Mouse (Mus musculus): ENCODE results near the gene Pias1.

Gene Pias1

GRCm38 (mm10) chr9:62987824-62988223 lies at the start of gene Pias1:
Pias1 (minus strand) TSS chr9:62987924.
- no peak for DNase-seq

DNA sequence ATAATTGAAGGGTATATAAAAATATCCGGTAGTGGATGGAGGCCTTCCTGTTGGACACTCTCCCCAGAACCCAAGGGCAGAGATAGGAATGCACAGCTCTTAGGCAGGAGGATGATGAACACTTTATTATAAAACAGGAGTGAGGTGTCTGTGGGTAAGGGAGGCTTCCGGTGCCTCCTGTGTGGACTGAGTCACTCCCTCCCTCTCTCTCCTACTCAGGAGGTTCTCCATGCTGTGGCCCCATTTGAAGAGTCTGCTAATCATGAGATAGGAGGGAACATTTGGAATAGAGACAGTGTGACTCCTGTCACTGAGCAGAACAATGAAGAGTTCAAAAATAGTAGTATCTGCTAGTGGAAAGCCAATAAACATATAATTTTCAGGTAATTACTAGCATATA lies 47.7 kb upstream of the Pias1 start:
- DNase-seq: no peak

DNA sequence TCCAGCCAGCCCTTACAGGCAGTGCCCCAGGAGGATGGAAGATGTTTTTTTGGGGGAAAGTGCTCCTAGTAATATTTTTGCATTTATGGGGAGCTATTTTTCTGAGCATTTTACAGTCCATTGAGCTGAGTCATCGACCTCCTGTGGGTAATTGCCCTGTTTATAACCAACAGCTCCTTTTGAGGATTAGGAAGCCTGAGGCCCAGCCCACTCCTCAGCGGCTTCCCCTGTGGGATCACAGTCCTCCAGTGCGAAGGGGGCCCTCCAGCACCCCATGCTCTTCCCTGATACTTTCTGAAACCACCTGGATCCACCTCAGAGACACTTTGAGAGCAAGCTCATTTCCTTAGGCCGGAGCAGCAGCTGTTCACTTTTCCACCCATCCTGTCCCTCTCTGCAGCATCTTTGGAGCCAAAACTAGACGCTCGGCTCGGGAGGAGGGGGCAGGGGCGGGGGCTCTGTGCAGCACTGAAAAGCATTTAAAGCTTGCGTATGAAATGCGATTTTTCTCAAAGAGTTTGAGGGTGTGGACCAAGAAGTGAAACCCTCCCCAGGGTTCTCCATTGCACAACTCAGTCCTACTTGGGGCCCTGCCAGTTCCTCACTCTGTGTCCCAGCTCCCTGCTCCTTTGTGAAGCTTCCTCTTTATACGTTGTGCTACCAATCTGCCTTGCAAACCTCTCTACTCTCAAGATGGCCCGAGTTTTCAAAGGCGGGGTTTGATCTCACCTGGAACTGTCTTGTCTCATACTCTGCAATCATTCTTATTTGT lies 43.5 kb upstream of the Pias1 start:
- peak; percentile 20 to 26 for DNase-seq

GRCm38 (mm10) chr9:63022486-63022885 lies 34.8 kb upstream of the Pias1 start:
- no peak for DNase-seq

GRCm38 (mm10) chr9:63007371-63007770 lies 19.6 kb upstream of the Pias1 start:
- DNase-seq: no peak

DNA sequence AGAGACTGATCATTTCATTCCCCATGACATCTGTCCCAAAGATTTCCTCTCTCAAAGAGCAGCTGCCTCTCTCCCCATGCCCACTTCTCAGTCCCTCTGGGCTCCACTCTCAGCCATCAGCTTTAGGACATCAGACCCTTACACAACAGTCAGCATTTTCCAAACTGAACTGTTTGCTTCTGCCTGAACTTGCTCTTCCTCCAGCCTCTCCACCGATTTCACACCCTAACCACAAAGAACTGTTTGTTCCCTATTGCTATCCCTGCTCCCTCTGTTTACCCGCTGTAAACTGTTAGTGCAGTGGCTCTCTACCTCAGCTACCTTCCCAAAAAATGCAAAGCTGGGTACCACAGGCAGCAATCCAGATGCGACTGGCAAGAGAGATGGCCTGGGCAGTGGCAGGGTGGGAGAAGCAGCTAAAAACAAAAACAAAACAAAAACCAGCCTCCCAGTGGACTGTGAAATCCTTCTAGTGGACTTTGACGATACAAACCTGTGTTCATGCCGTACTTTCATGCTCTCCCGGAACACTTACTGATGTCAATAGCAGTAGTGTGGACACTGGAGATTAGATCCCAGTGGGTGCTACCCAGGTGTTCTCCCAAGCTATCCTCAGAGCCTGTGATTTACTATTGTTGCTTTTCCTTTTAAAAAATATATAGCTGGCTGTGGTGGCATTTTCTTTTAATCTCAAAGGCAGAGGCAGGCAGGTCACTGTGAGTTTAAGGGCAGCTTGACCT lies 18.5 kb upstream of the Pias1 start:
- DNase-seq: no peak

- DNase-seq: no peak
These were observed 10.8 kb upstream of the Pias1 start for GRCm38 (mm10) chr9:62998561-62998960.

DNA sequence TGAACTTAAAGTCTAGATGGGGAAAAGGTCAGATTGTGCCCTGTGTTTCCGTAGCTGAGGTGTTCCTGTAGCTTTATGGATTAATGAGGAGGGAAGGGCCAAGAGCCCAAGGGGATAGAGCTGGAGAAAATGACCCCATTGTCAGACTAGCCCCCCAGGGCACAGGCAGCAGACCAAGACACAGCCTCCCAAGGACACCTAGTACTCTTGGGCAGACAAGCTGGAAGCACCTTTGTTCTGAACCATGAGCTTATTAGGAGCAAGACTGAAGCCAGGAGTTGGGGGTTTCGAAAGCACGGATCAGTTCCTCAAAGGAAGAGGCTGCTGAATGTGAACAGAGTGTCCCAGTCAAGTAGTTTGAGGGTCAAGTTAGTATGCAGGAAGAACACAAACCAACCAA lies 9.9 kb upstream of the Pias1 start:
- DNase-seq: no peak

DNA sequence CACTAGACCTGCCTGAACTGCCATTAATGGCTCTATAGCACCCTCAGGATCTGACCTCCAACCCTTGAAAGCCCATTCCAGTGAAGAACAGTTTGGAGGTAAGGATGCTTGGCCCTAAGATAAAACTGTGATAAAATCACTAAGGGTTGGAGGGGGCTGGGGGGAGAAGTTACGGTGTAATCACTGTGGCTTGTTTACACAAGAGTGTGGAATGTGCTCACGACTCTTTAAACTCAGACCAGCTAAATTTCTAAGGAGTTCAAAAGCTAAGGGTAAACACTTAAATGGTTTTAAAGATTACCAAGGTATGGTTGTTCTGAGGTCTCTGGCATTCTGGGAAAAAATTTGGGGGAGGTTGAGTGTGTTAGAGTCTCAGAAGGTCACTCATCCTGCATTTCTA lies 7.5 kb upstream of the Pias1 start:
- no peak for DNase-seq

- no peak for DNase-seq
These were observed 2.4 kb upstream of the Pias1 start for GRCm38 (mm10) chr9:62990134-62990533.

DNA sequence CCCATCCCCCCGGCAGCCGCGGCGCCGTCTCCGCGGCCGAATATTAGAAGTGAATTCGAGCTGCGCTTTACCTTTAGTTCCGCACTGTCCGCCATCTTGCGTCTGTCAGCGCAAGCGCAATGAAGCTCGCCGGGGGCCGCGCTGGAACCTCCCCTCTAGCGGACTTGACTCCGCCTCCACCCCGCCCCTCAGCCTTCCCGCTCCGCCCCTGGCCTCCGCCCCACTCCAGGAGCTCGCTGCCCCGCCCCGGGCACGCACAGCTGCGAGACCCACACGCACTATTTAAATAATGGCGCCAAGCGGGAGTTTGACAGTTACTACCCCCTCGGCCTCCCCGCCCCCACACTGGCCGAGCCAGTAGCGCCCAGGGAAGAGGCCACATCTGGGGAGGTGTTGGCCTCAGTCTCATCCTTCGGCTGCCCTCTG lies 6.9 kb downstream of the Pias1 start:
- DNase-seq: peak; percentile 94 to 97

GRCm38 (mm10) chr9:62980162-62980776 lies 7.5 kb downstream of the Pias1 start:
- peak; percentile 23 to 25 for DNase-seq

DNA sequence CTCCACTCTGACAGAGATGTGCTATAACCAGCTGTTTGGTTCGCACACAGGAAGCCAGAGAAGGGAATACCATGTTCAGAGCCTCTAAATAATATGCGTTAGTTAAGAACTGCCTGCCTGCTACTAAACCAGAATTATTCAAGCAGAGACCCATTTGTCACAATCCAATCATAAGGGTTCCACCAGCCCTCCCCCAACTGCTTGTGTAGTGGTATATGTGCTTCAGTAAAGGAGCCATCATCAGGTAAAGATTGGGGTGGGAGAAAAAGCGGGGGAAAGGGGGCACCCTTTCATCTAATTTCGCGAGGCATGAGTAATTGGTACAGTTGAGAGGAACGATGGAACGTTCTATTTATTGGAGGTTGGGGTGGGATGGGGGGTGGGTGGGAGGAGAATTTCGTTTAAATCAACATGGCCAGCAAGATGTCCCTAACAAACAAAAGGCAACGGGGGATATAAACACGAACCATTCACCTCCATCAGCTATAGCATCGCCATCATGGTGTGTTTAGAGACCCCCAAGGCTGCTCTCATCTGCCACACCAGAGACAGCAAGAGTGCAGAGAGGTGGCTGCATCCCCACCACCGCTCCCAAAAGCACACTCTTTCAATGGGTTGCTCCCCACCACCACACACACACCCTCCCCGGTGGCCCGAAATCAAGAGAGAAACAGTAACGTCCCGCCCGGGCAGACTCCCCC lies 8.1 kb downstream of the Pias1 start:
- no peak for DNase-seq

DNA sequence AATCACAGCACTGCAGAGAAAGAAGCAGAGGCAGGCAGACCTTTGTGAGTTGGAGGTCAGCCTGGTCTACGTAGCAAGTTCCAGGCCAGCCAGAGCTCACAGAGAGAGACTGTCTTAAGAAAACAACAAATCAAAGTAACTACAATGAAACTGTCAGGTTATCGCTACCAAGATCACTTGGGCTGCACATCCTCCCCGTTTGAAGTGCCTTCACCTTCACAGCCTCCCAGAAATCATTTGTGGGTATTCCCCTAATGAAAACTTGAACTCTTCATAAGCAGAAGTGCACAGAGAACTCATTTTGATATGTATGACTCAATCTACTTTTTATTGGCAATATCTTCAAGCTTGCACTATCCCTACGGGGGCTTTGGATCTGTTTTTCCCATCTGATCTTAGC lies 10.6 kb downstream of the Pias1 start:
- DNase-seq: no peak

DNA sequence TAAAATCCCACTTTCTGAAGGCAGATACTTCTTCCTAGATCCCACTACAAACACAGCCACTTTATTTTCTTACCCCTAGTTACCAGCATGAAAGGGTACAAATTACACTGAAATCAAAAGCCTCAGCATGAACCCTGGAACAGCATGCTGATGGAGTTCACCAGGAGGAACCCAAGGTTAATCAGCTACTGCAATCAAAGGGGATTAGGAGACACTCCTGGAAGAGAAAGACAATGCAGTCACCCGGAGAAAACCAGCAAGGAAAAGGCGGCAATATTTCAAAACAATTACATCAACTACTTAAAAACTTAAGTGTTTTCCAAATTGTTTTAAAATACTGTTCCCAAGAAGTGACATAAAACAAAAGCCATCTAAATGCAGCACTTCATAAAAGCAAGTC lies 11.9 kb downstream of the Pias1 start:
- DNase-seq: no peak

- DNase-seq: peak in 1 of 2 experiments; percentile 16
These were observed 13.3 kb downstream of the Pias1 start for GRCm38 (mm10) chr9:62974439-62974838.

- peak; percentile 23 to 24 for DNase-seq
These were observed 15.5 kb downstream of the Pias1 start for GRCm38 (mm10) chr9:62972073-62972745.

DNA sequence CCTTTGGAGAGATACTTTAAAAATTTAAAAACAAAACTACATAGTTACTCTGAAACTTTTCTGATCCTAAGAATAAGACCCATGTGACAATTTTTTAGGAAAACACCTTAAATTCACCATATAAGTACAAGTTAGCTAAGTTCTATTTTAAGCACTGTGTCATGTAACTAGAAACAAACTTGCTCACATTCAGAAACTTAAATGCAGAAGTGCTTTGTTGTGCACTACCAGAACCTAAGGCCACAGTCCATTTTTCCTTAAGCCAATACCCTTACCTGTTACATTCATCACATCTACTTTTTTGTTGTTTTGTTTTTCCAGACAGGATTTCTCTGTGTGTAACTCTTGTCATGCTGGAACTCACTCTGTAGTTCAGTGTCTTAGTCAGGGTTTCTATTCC lies 17.4 kb downstream of the Pias1 start:
- DNase-seq: no peak

DNA sequence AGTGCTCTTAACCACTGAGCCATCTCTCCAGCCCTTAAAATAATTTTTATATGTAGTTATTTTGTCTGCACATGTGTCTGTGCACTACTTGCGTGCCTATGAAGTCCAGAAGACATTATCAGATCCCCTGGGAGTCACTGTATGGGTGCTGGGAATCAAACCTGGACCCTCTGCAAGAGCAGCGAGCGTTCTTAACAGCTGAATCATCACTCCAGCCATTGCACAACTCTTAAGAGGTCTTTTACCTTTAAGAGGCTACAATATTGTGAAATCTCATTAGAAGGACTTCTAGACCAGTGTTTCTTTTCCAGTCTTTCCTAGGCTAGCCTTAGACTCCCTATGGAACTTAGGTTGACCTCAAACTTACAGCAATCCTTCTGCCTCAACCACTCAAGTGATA lies 21.7 kb downstream of the Pias1 start:
- DNase-seq: no peak

GRCm38 (mm10) chr9:62952713-62953112 lies 35.0 kb downstream of the Pias1 start:
- no peak for DNase-seq

DNA sequence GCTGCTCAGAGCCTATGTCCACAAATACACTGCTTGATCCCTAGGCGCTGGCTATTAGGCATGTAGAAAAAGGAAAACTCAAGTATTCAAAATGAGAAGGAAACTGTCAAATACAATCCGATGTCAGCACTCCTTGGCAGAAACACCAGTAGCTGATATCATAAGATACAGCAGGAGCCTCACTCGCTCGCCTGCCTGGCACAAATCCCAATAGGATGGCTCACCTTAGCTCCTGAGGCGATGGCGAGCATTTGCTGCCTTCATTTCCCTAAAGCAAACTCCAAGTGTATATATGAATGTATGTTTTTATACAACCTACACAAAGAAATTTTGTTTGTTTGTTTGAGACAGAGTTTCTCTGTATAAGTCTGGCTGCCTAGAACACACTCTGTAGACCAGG lies 42.4 kb downstream of the Pias1 start:
- DNase-seq: peak; percentile 30 to 35

DNA sequence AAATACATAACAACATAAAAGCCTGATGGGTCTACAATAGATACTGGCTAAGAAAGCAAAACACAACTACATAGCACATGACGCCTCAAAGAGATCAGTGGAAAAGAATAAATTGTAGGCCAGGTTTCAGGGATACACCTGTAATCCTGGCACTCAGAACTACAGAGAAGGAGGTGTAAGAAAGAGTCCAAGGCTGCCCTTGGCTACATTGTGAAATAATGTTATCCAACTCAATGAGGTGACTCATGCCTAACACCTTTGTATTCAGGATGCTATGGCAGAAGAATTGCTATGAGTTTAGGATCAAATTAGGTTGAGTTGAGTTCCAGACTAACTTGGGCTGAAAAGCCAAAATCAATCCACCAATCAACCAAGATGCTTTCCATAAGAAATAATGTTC lies 43.7 kb downstream of the Pias1 start:
- DNase-seq: no peak

GRCm38 (mm10) chr9:62940966-62941365 lies 46.8 kb downstream of the Pias1 start:
- no peak for DNase-seq
